Mouse (Mus musculus): Measurements from ENCODE around the gene Rbx1. TPM values are rescaled to one million over a fixed set of nuclear protein-coding genes. Genes with fewer than 3 reads are reported as not detected.
A peak's percentile ranks its signal among the peaks of the same experiment; 100 is the strongest.

Gene Rbx1
- polyA plus RNA-seq, 1 experiment from 2014 or later = 483 TPM

GRCm38 (mm10) chr15:81523169-81523871 is 57.2 kb downstream of the Rbx1 start:
- peaks cover 5% of the 10 kb centered on the region; the same call in 1 of the 2 replicates for H3K27me3 ChIP-seq (ENCODE audit: control insufficient read depth, insufficient read depth, low read length)
- H3K4me3 ChIP-seq (replicated peaks; ENCODE audit: low read length) = peak overlapping the region; percentile 53
- peak overlapping the region; percentile 76 for H3K9ac ChIP-seq
- H3K9me3 ChIP-seq (ENCODE audit: control insufficient read depth, low read length) = no peaks in the 10 kb centered on the region
- peaks cover 4% of the 10 kb centered on the region; the same call in 1 of the 2 replicates for H3K4me1 ChIP-seq (replicated peaks; ENCODE audit: control insufficient read depth, insufficient read depth, low read length)
- ATAC-seq (ENCODE audit: low FRiP score) = peak; percentile 95
- no peaks in the 10 kb centered on the region for H3K36me3 ChIP-seq (replicated peaks; ENCODE audit: control insufficient read depth, insufficient read depth)
- under 1% methylated on average over 40 of the region's 41 CpGs for WGBS
- peak overlapping the region; percentile 83 for H3K27ac ChIP-seq
- peak; percentile 88 for DNase-seq (ENCODE audit: low spot score)
- H3K4me2 ChIP-seq (replicated peaks) = peak overlapping the region; percentile 94

DNA sequence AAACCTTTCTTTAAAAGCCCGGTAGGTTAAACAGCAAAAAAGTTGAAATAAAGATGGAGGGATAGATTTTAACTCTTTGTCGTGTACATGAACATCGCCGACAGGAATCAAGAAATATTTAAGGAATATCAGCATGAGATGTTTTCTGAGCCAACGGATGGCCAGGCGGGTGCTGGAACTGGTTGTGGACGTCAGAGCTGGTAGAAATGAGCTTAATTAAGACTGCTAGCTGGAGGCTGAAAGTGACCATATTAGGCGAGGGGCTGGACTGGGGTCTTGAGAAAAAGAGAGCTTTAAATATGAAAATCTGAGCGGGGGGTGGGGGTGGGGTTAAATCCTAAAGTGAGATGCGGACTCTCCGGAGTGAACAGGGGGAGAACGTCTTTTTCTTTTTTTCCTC is 57.8 kb downstream of the Rbx1 start:
- no peak for ATAC-seq (ENCODE audit: low FRiP score)
- Histone ChIP-seq H3K4me3 (replicated peaks; ENCODE audit: low read length) (peak overlapping the region; percentile 53), H3K4me1 (replicated peaks; ENCODE audit: control insufficient read depth, insufficient read depth, low read length) (peaks cover 4% of the 10 kb centered on the region; the same call in 1 of the 2 replicates), H3K27ac (peak overlapping the region; percentile 83), H3K27me3 (ENCODE audit: control insufficient read depth, insufficient read depth, low read length) (peaks cover 5% of the 10 kb centered on the region; the same call in 1 of the 2 replicates), H3K9me3 (ENCODE audit: control insufficient read depth, low read length) (no peaks in the 10 kb centered on the region), H3K4me2 (replicated peaks) (peak overlapping the region; percentile 94), H3K36me3 (replicated peaks; ENCODE audit: control insufficient read depth, insufficient read depth) (no peaks in the 10 kb centered on the region), H3K9ac (peak overlapping the region; percentile 76)
- peak; percentile 27 for DNase-seq (ENCODE audit: low spot score)
- WGBS = under 1% methylated on average over 12 of the region's 12 CpGs

Other genes starting within 250 kb of the Rbx1 start
- gene Mchr1, start 230.8 kb upstream of the Rbx1 start, polyA plus RNA-seq (2014; fragmentation: Nextera tagmentation; extraction: Ambion mirVana) = 3.4 and 5.4 TPM in 2 replicates
- gene Slc25a17, start 105.5 kb upstream of the Rbx1 start, polyA plus RNA-seq (2014; fragmentation: Nextera tagmentation; extraction: Ambion mirVana) = 130 and 140 TPM in 2 replicates
- gene St13, start 66.2 kb upstream of the Rbx1 start, polyA plus RNA-seq (2014; fragmentation: Nextera tagmentation; extraction: Ambion mirVana) = 172 and 185 TPM in 2 replicates
- gene Xpnpep3, start 66.2 kb upstream of the Rbx1 start, polyA plus RNA-seq (2014; fragmentation: Nextera tagmentation; extraction: Ambion mirVana) = 3.8 and 5.3 TPM in 2 replicates
- 0.39 and 1.1 TPM in 2 replicates for gene Dnajb7, start 58.0 kb upstream of the Rbx1 start, polyA plus RNA-seq (2014; fragmentation: Nextera tagmentation; extraction: Ambion mirVana)
- gene Ep300, start 119.1 kb downstream of the Rbx1 start, polyA plus RNA-seq (2014; fragmentation: Nextera tagmentation; extraction: Ambion mirVana) = 22.7 and 24.8 TPM in 2 replicates
- gene L3mbtl2, start 197.6 kb downstream of the Rbx1 start, polyA plus RNA-seq (2014; fragmentation: Nextera tagmentation; extraction: Ambion mirVana) = 26.2 and 27.9 TPM in 2 replicates
- 29.7 and 32.0 TPM in 2 replicates for gene Chadl, start 231.0 kb downstream of the Rbx1 start, polyA plus RNA-seq (2014; fragmentation: Nextera tagmentation; extraction: Ambion mirVana)